Mouse (Mus musculus) forebrain, postnatal 0 days (tissue): ENCODE results near the gene Jade1. TPM values are rescaled to one million over a fixed set of nuclear protein-coding genes. Genes with fewer than 3 reads are reported as not detected.

Experiments used
- ATAC-seq: fragments of 200-750 bp; cut with Nextera tagmentation; 2 replicates; pipeline ENCODE4 v1.8.0; 2017; ENCODE audit warnings: mild to moderate bottlenecking, moderate library complexity
- DNase-seq: peaks from one replicate; pipeline ENCODE4 v3.0.0-alpha.2; 2015
- H3K27ac ChIP-seq: fragments of 300-500 bp; sonication (generic); 2 replicates; pipeline ENCODE4 v1.5.1; 2014; ENCODE audit warnings: low read depth, mild to moderate bottlenecking, antibody characterized with exemption, low read length, moderate library complexity, mixed read lengths
- H3K27me3 ChIP-seq: fragments of 300-500 bp; sonication (generic); 2 replicates; pipeline ENCODE4 v1.6.1; 2014; ENCODE audit warnings: mild to moderate bottlenecking, low read length, mixed read lengths; ENCODE audit not compliant: insufficient read depth
- H3K36me3 ChIP-seq: fragments of 300-500 bp; sonication (generic); 2 replicates; pipeline ENCODE4 v1.6.1; 2014; ENCODE audit warnings: mild to moderate bottlenecking, moderate library complexity; ENCODE audit not compliant: insufficient read depth
- H3K4me1 ChIP-seq: fragments of 300-500 bp; sonication (generic); 2 replicates; pipeline ENCODE4 v1.6.1; 2014; ENCODE audit warnings: antibody characterized with exemption; ENCODE audit not compliant: insufficient read depth
- H3K4me2 ChIP-seq: fragments of 300-500 bp; sonication (generic); 2 replicates; pipeline ENCODE4 v1.6.1; 2014; ENCODE audit warnings: low read depth, mild to moderate bottlenecking, moderate library complexity
- H3K4me3 ChIP-seq: fragments of 300-500 bp; sonication (generic); 2 replicates; pipeline ENCODE4 v1.5.1; 2014; ENCODE audit warnings: low read depth, low read length, mixed read lengths
- H3K9ac ChIP-seq: fragments of 300-500 bp; sonication (generic); 2 replicates; pipeline ENCODE4 v1.6.1; 2014; ENCODE audit warnings: mild to moderate bottlenecking
- H3K9me3 ChIP-seq: fragments of 300-500 bp; sonication (generic); 2 replicates; pipeline ENCODE4 v1.6.1; 2016; ENCODE audit warnings: low read length
- CTCF ChIP-seq: sonication (generic); IDR thresholded peaks from 2 replicates; pipeline ENCODE4 v1.5.1; 2016; ENCODE audit warnings: antibody characterized with exemption, control low read depth, low read depth
- WGBS: fragments of 180-500 bp; shearing (Covaris S2); extraction: QIAGEN DNeasy Blood & Tissue Kit; methylation state at CpG from one replicate; pipeline ENCODE4 v1.1.7; 2014; 5-methylcytosine and 5-hydroxymethylcytosine counted together
- polyA plus RNA-seq: library from polyadenylated mRNA; unstranded; fragments of >200 nt; fragmentation: Nextera tagmentation; extraction: Ambion mirVana; gene quantifications from 2 replicates; pipeline ENCODE4 v1.2.1, GENCODE M21; 2015
- total RNA-seq: library from RNA; depleted of rRNA; stranded (reverse); fragments of >200 nt; gene quantifications from 2 replicates; pipeline ENCODE4 v1.2.3, GENCODE M21; 2014

Gene Jade1
- total and polyA plus RNA-seq, 2 experiments from 2014 or later, result 13.1 to 17.9 TPM

DNA sequence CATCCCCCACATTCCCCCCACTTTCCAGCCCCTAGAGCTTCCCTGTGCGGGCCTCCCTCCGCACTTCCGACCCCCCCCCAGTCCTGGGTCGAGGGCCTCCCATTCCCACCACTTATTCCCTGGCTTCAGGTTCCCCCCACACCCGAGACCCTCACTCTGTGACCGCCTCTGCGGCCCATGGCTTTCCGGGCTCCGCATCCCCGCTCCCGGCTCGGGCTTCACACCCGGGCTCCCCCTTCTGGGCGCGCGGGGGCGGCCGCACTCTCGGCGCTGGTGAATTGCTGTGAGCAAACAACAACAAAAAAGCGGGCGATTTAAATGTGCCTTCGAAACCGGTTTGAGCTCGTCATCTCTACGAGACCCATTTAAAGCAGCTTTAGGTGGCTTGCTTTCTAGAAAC is 10.4 kb downstream of the Jade1 start:
- TF ChIP-seq CTCF, result peak; percentile 75
- Histone ChIP-seq H3K4me2 (peak overlapping the region; percentile 83), H3K27me3 (no peaks in the 10 kb centered on the region), H3K9ac (peak overlapping the region; percentile 89), H3K27ac (peak overlapping the region; percentile 96), H3K4me3 (peak overlapping the region; percentile 88), H3K36me3 (no peaks in the 10 kb centered on the region), H3K9me3 (no peaks in the 10 kb centered on the region), H3K4me1 (no peaks in the 10 kb centered on the region)
- ATAC-seq, result peak; percentile 63
- DNase-seq, result peak; percentile 90
- under 1% methylated on average over 25 of the region's 26 CpGs for WGBS

DNA sequence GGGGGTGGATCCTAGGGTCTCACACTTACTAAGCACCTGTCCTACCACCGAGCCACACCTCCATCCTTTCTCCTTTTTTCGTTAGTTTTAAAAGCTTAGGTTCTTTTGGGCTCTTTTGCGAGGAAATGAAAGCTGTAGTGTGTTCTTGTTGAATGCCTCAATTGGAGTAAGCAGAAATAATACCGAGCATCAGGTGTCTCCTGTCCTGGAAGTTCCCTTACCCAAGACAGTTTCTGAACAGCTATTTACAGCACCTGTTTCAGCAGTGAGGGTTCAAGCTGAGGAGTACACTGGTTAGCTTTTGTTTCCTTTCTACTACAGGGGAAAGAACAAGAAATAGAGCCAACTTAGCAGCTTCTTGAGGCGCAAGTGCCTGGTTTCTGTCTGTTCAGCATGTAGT is 14.4 kb downstream of the Jade1 start:
- no peak overlapping the region for H3K9ac ChIP-seq
- 71% methylated on average over 5 of the region's 5 CpGs for WGBS
- ATAC-seq (no peak), DNase-seq (no peak)
- no peak overlapping the region for H3K4me2 ChIP-seq
- H3K4me1 ChIP-seq, result no peaks in the 10 kb centered on the region
- no peak overlapping the region for H3K4me3 ChIP-seq
- no peaks in the 10 kb centered on the region for H3K27me3 ChIP-seq
- no peak for TF ChIP-seq CTCF
- no peak overlapping the region for H3K27ac ChIP-seq
- H3K36me3 ChIP-seq, result no peaks in the 10 kb centered on the region
- H3K9me3 ChIP-seq, result no peaks in the 10 kb centered on the region

DNA sequence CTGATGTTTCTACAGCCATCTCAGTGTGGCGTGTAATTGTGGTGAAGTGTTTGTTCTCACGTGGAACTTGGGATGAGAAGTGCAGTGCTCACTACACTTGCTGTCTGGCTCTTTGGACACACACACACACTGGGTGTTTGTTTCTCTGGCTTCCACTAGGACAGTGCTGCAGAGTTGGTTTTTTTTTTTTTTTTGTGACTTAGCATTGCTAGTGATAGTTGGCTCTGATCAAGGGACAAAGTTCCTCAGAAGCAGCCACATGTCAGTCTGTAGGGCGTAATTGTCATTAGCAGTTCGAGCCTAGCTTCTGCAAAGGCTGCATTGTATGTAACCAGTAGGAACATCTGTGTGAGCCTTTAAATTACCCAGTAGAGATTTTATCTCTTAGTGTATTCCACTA is 16.6 kb downstream of the Jade1 start:
- DNase-seq (no peak), ATAC-seq (peak; percentile 32)
- H3K27me3 ChIP-seq, result no peaks in the 10 kb centered on the region
- H3K4me3 ChIP-seq, result no peak overlapping the region
- H3K36me3 ChIP-seq, result no peaks in the 10 kb centered on the region
- 64% methylated on average over 4 of the region's 4 CpGs for WGBS
- H3K4me1 ChIP-seq, result no peaks in the 10 kb centered on the region
- H3K9me3 ChIP-seq, result no peaks in the 10 kb centered on the region
- no peak overlapping the region for H3K27ac ChIP-seq
- H3K9ac ChIP-seq, result no peak overlapping the region
- no peak overlapping the region for H3K4me2 ChIP-seq
- TF ChIP-seq CTCF, result no peak

DNA sequence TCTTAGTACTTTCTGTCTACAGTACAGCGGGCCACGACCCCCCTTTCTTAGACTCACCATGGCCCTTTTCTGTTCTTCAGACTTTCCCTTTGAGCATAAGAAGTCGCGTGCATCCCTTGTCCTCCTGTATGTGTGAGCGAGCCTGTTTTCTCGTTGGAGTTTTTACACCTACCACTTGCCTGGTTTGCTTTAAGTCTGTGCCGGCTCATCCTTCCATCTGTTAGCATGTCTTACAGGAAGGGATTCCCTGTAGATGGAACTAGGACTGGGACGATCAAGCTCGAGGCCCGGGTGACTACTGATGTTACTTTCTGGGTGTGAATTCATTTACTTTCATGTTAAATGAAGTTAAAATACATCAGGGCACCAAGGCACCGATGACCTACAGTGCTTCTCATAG is 17.4 kb downstream of the Jade1 start:
- DNase-seq (no peak), ATAC-seq (no peak)
- H3K36me3 ChIP-seq, result no peaks in the 10 kb centered on the region
- H3K27me3 ChIP-seq, result no peaks in the 10 kb centered on the region
- no peak for TF ChIP-seq CTCF
- no peaks in the 10 kb centered on the region for H3K9me3 ChIP-seq
- no peak overlapping the region for H3K9ac ChIP-seq
- 78% methylated on average over 11 of the region's 11 CpGs for WGBS
- no peak overlapping the region for H3K4me2 ChIP-seq
- no peak overlapping the region for H3K27ac ChIP-seq
- H3K4me3 ChIP-seq, result no peak overlapping the region
- H3K4me1 ChIP-seq, result no peaks in the 10 kb centered on the region

DNA sequence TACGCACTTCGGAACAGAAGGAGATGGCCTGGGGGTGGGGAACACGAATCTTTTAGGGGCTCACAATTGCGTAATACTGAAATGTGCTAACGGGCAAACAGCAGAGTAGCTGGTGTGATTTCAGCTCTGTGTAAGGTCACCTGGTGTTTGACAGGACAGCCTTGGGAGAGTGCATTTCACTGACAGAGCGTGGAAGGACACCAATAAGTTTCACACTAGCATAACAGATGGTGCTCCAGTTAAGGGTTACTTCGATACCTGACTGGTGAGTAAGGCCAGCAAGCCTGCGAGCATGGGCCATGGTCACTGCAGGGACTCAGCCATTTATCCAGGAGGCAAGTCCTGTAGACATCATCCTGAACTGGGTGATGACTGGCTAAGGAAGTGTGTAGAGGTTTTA is 18.7 kb downstream of the Jade1 start:
- 69% methylated on average over 8 of the region's 8 CpGs for WGBS
- Histone ChIP-seq H3K9me3 (no peaks in the 10 kb centered on the region), H3K27ac (no peak overlapping the region), H3K9ac (no peak overlapping the region), H3K36me3 (no peaks in the 10 kb centered on the region), H3K27me3 (no peaks in the 10 kb centered on the region), H3K4me2 (no peak overlapping the region), H3K4me3 (no peak overlapping the region), H3K4me1 (no peaks in the 10 kb centered on the region)
- DNase-seq, result no peak
- no peak for TF ChIP-seq CTCF
- no peak for ATAC-seq

DNA sequence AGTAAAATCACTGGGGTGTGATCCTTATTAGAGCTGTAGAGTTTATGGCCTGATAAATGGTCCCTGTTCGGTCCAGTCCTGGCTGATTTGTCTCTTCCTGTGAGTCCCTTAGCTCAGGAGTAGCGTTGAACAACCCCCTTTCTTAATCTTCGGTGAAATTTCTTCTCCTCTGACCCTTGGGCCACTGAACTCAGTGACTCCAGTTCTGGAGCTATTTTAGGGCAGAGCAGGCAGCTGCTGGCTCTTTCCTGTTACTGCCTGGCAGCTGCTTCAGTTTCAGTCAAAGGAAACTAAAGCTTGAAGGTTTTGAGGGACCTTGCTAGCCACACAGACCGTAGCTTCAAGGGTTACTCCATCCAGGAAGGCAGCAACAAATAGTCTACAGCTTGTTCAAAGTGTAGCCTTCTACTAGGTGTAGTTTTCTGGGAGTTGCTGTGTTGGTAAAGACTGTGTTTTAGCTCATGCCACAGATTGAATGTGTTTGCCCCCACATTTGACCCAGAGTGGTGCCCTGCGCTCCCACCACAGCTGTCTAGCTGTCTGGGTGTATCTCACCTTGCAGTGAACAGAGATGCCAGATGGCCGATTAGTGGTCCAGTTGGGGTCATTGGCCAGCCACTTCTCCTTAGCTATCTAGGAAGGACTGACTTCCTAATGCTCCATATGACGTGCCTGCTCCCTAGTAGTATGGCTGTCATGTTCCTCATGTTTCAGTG is 19.3 kb downstream of the Jade1 start:
- Histone ChIP-seq H3K4me2 (no peak overlapping the region), H3K9me3 (no peaks in the 10 kb centered on the region), H3K4me3 (no peak overlapping the region), H3K27ac (no peak overlapping the region), H3K4me1 (no peaks in the 10 kb centered on the region), H3K36me3 (no peaks in the 10 kb centered on the region), H3K27me3 (no peaks in the 10 kb centered on the region), H3K9ac (no peak overlapping the region)
- TF ChIP-seq CTCF, result no peak
- WGBS, result 80% methylated on average over 7 of the region's 7 CpGs
- no peak for ATAC-seq
- DNase-seq, result no peak

DNA sequence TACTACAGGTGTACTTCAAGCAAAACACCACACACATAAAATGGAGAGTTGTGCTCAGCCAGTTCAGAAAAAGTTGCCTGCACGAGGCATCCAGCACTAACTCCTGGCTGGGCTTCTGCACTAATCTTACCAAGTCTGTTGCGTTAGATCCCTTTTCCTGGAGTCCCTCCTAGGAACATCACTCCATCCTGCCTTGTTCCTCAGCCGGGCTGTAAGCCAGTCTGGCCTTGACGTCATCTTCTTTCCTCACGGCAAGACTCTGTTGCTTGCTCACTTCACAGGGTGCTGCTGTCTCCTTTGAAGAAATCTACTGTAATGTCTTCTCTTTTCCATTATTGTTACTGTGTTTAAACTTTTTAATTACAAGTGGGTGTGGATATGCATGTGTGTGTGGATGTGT is 20.4 kb downstream of the Jade1 start:
- H3K27ac ChIP-seq, result no peak overlapping the region
- no peaks in the 10 kb centered on the region for H3K36me3 ChIP-seq
- no peak overlapping the region for H3K9ac ChIP-seq
- DNase-seq (no peak), ATAC-seq (no peak)
- H3K9me3 ChIP-seq, result no peaks in the 10 kb centered on the region
- no peak overlapping the region for H3K4me2 ChIP-seq
- H3K27me3 ChIP-seq, result no peaks in the 10 kb centered on the region
- H3K4me1 ChIP-seq, result peaks cover 8% of the 10 kb centered on the region; the same call in 1 of the 2 replicates
- WGBS, result 72% methylated on average over 5 of the region's 5 CpGs
- no peak overlapping the region for H3K4me3 ChIP-seq
- TF ChIP-seq CTCF, result no peak
